In genomic region chr4:147943005-147943404, GRCm38 (mm10) we compare ENCODE assay signal across 11 mouse cellular contexts. TPM values are rescaled to one million over a fixed set of nuclear protein-coding genes. Genes with fewer than 3 reads are reported as not detected.
A peak's percentile ranks its signal among the peaks of the same experiment; 100 is the strongest.
DNase-seq lines count a peak whose midpoint lies in the region; ATAC-seq and TF ChIP-seq lines count a peak whose summit lies in the region.
"Had no signal": no experiment of that assay in that cellular context is flagged by ENCODE, and none has a peak within 500 bp of the region (broad histone marks: within the 10 kb centered on the region; RNA-seq: fewer than 3 reads in every experiment).

No protein-coding gene starts in this region.

- H3K4me3 ChIP-seq in gastrocnemius, adult 2 months: peak overlapping the region; percentile 92
- no peak overlapping the region for H3K4me3 ChIP-seq in lung, embryonic 15.5 days
- H3K4me3 ChIP-seq in neural tube, embryonic 13.5 days: no peak overlapping the region

- no peaks in the 10 kb centered on the region for H3K27me3 ChIP-seq in lung, embryonic 15.5 days
- no peaks in the 10 kb centered on the region for H3K27me3 ChIP-seq in neural tube, embryonic 13.5 days

- no peak for ATAC-seq in lung, embryonic 15.5 days (ENCODE audit: borderline replicate concordance, extremely low read depth, low FRiP score, low TSS enrichment)
- no peak for ATAC-seq in neural tube, embryonic 13.5 days (ENCODE audit: low read depth)
- ATAC-seq: forebrain, embryonic 16.5 days had no signal

- intact Hi-C loops in gastrocnemius, adult 2 months (cut with DNase I): no loop called here

- no peak for TF ChIP-seq CTCF in gastrocnemius, adult 2 months (IDR thresholded peaks at IDR 0.05)

- peaks cover 36% of the 10 kb centered on the region for H3K36me3 ChIP-seq in lung, embryonic 15.5 days
- H3K36me3 ChIP-seq in neural tube, embryonic 13.5 days: peaks cover 52% of the 10 kb centered on the region

- WGBS in lung, embryonic 15.5 days: 86% methylated on average over 1 of the region's 1 CpGs
- 100% methylated on average over 1 of the region's 1 CpGs for WGBS in neural tube, embryonic 13.5 days

- peaks cover 45% of the 10 kb centered on the region for H3K4me1 ChIP-seq in lung, embryonic 15.5 days
- peaks cover 41% of the 10 kb centered on the region for H3K4me1 ChIP-seq in neural tube, embryonic 13.5 days (replicated peaks)

- H3K9ac ChIP-seq in lung, embryonic 15.5 days: no peak overlapping the region
- H3K9ac ChIP-seq in neural tube, embryonic 13.5 days: no peak overlapping the region

- H3K4me2 ChIP-seq in lung, embryonic 15.5 days: peak overlapping the region; percentile 97
- H3K4me2 ChIP-seq in neural tube, embryonic 13.5 days: peak overlapping the region; percentile 100

- no peaks in the 10 kb centered on the region for H3K9me3 ChIP-seq in lung, embryonic 15.5 days
- H3K9me3 ChIP-seq in neural tube, embryonic 13.5 days: no peaks in the 10 kb centered on the region

- DNase-seq in gastrocnemius, adult 2 months: peak; percentile 10
- DNase-seq in gastrocnemius, adult 18-20 months (ENCODE audit: low spot score): no peak
- DNase-seq in lung, postnatal 25 days (ENCODE audit: low spot score): no peak
- DNase-seq in kidney, adult 8-10 months: peak; percentile 61
- no peak for DNase-seq in thymus, adult 18-20 months
- DNase-seq in right cerebral cortex, postnatal 25 days: no peak
- DNase-seq: cerebellum, adult 2 months had no signal

- H3K27ac ChIP-seq in gastrocnemius, adult 2 months: no peak overlapping the region
- H3K27ac ChIP-seq in lung, embryonic 15.5 days: no peak overlapping the region
- H3K27ac ChIP-seq in neural tube, embryonic 13.5 days (replicated peaks): no peak overlapping the region

RNA-seq across cellular contexts. Expression of gene 2510039O18Rik, which starts 2.3 kb away (rescaled TPM):
- 10 to 100 TPM; 17.0 to 21.5 TPM for total RNA-seq in gastrocnemius, adult 2 months (2021)
- 10 to 100 TPM; 19.2 to 19.8 TPM for total RNA-seq in gastrocnemius, adult 18-20 months (2021)
- 15.4 and 17.0 TPM in 2 replicates for polyA plus RNA-seq in lung, embryonic 15.5 days (2015; fragmentation: Nextera tagmentation; extraction: Ambion mirVana)
- 13.6 and 14.7 TPM in 2 replicates for polyA plus RNA-seq in neural tube, embryonic 13.5 days (2015; fragmentation: Nextera tagmentation; extraction: Ambion mirVana)

RNA-seq across cellular contexts. Expression of gene Plod1, which starts 6.4 kb away (rescaled TPM):
- 10 to 100 TPM; 17.1 to 25.9 TPM for total RNA-seq in gastrocnemius, adult 2 months (2021)
- total RNA-seq in gastrocnemius, adult 18-20 months (2021): 10 to 100 TPM; 16.0 to 17.2 TPM
- 46.3 and 48.4 TPM in 2 replicates for polyA plus RNA-seq in lung, embryonic 15.5 days (2015; fragmentation: Nextera tagmentation; extraction: Ambion mirVana)
- 35.2 and 35.7 TPM in 2 replicates for polyA plus RNA-seq in neural tube, embryonic 13.5 days (2015; fragmentation: Nextera tagmentation; extraction: Ambion mirVana)

RNA-seq across cellular contexts. Expression of gene Mfn2, which starts 38.5 kb away (rescaled TPM):
- total RNA-seq in gastrocnemius, adult 2 months (2021): 100 to 1,000 TPM; 416 to 452 TPM
- total RNA-seq in gastrocnemius, adult 18-20 months (2021): 100 to 1,000 TPM; 403 to 443 TPM
- 34.0 and 36.2 TPM in 2 replicates for polyA plus RNA-seq in lung, embryonic 15.5 days (2015; fragmentation: Nextera tagmentation; extraction: Ambion mirVana)
- 76.3 and 79.0 TPM in 2 replicates for polyA plus RNA-seq in neural tube, embryonic 13.5 days (2015; fragmentation: Nextera tagmentation; extraction: Ambion mirVana)

RNA-seq across cellular contexts. Expression of gene Nppb, which starts 42.6 kb away (rescaled TPM):
- not detected for total RNA-seq in gastrocnemius, adult 2 months (2021)
- not detected for total RNA-seq in gastrocnemius, adult 18-20 months (2021)
- polyA plus RNA-seq in lung, embryonic 15.5 days (2015; fragmentation: Nextera tagmentation; extraction: Ambion mirVana): 1.6 and 3.8 TPM in 2 replicates
- 0.43 TPM in 1 of 2 replicates, not detected in the other for polyA plus RNA-seq in neural tube, embryonic 13.5 days (2015; fragmentation: Nextera tagmentation; extraction: Ambion mirVana)
- total RNA-seq: left cerebral cortex, postnatal 10 days had no signal
- polyA plus RNA-seq: forebrain, embryonic 16.5 days had no signal

RNA-seq across cellular contexts. Expression of gene Nppa, which starts 57.5 kb away (rescaled TPM):
- not detected for total RNA-seq in gastrocnemius, adult 2 months (2021)
- not detected for total RNA-seq in gastrocnemius, adult 18-20 months (2021)
- polyA plus RNA-seq in lung, embryonic 15.5 days (2015; fragmentation: Nextera tagmentation; extraction: Ambion mirVana): 72.2 and 157 TPM in 2 replicates
- 0.36 and 6.1 TPM in 2 replicates for polyA plus RNA-seq in neural tube, embryonic 13.5 days (2015; fragmentation: Nextera tagmentation; extraction: Ambion mirVana)
- polyA plus RNA-seq: cerebellum, adult 2 months; forebrain, embryonic 16.5 days had no signal

Comparison
In these comparisons a context has a peak if more than half of its experiments do, and no peak if none do; other contexts are left out.
1. DNase-seq: peak in gastrocnemius, adult 2 months (single experiment) and kidney, adult 8-10 months (2 of 2); none in gastrocnemius, adult 18-20 months (single experiment), lung, postnatal 25 days (single experiment), thymus, adult 18-20 months (0 of 2) and right cerebral cortex, postnatal 25 days (single experiment).